Mouse (Mus musculus): ENCODE measurements around the gene Slc23a4. TPM values are rescaled to one million over a fixed set of nuclear protein-coding genes. Genes with fewer than 3 reads are reported as not detected.

Gene Slc23a4
- polyA plus RNA-seq (2014; fragmentation: Illumina TruSeq; extraction: RNeasy Lipid Tissue Mini Kit (QIAGEN cat#74804); ENCODE audit: low read depth, low replicate concordance) = 0.20 TPM

DNA sequence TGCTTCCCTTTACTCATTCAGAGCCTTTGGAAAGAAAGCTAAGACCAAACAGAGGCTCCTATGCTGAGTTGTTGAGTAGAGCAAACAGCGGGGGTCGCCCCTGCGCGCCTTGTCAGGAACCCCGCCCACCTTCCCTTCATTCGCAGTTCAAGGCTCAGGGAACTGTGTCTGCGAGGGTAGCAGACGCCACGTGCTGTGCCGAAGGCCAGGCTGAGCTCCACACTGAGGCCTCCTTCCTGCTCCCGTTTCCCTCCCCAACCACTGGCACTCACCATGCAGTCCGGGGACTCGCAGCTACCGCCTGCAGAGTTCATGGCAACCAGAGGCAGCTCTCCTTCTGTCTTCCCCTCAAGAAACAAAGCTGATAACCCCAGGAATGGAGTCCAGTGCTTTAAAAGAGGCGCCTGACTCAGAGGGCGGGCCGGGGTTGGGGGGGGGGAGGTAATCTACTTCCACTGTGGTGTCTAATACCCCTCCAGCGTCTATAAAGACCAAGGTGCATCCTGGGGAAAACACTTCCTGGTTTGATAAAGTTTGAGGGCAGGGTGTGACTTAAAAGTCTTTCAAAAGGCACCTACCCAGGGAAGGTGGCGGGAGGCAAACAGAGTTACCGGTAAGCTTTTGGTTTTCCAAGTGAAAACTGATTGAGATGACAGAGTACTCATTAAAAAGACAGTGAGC is at the start of gene Slc23a4:
TSS of gene Slc23a4 (minus strand) at position 324 of the 681 bp plus-strand sequence.

GRCm38 (mm10) chr6:34919956-34920355 is 68.2 kb downstream of the Slc23a4 start, which contains the start of gene Stra8:
Stra8 (plus strand) TSS chr6:34920163.

GRCm38 (mm10) chr6:34910371-34911219 is 77.6 kb downstream of the Slc23a4 start, which contains the start of gene Wdr91:
Wdr91 (minus strand) TSS chr6:34910876.

Other genes with a start within 250 kb of the Slc23a4 start
- gene Agbl3, start 208.0 kb downstream of the Slc23a4 start, polyA plus RNA-seq (2014; fragmentation: Illumina TruSeq; extraction: RNeasy Lipid Tissue Mini Kit (QIAGEN cat#74804); ENCODE audit: low read depth, low replicate concordance) = 138 TPM
- gene Tmem140, start 125.3 kb downstream of the Slc23a4 start, polyA plus RNA-seq (2014; fragmentation: Illumina TruSeq; extraction: RNeasy Lipid Tissue Mini Kit (QIAGEN cat#74804); ENCODE audit: low read depth, low replicate concordance) = 0.71 TPM
- 0.41 TPM for gene Cyren, start 110.3 kb downstream of the Slc23a4 start, polyA plus RNA-seq (2014; fragmentation: Illumina TruSeq; extraction: RNeasy Lipid Tissue Mini Kit (QIAGEN cat#74804); ENCODE audit: low read depth, low replicate concordance)
- 1.2 TPM for gene Wdr91, start 77.5 kb downstream of the Slc23a4 start, polyA plus RNA-seq (2014; fragmentation: Illumina TruSeq; extraction: RNeasy Lipid Tissue Mini Kit (QIAGEN cat#74804); ENCODE audit: low read depth, low replicate concordance)
- gene Stra8, start 68.2 kb downstream of the Slc23a4 start, polyA plus RNA-seq (2014; fragmentation: Illumina TruSeq; extraction: RNeasy Lipid Tissue Mini Kit (QIAGEN cat#74804); ENCODE audit: low read depth, low replicate concordance) = 28.0 TPM
- 137 TPM for gene Cnot4, start 145.3 kb upstream of the Slc23a4 start, polyA plus RNA-seq (2014; fragmentation: Illumina TruSeq; extraction: RNeasy Lipid Tissue Mini Kit (QIAGEN cat#74804); ENCODE audit: low read depth, low replicate concordance)
- 259 TPM for gene Nup205, start 189.0 kb upstream of the Slc23a4 start, polyA plus RNA-seq (2014; fragmentation: Illumina TruSeq; extraction: RNeasy Lipid Tissue Mini Kit (QIAGEN cat#74804); ENCODE audit: low read depth, low replicate concordance)